Mouse (Mus musculus): ENCODE results near the gene Asphd2. TPM values are rescaled to one million over a fixed set of nuclear protein-coding genes. Genes with fewer than 3 reads are reported as not detected.

The Asphd2 gene
- polyA plus RNA-seq, 1 experiment: 0.67 TPM

DNA sequence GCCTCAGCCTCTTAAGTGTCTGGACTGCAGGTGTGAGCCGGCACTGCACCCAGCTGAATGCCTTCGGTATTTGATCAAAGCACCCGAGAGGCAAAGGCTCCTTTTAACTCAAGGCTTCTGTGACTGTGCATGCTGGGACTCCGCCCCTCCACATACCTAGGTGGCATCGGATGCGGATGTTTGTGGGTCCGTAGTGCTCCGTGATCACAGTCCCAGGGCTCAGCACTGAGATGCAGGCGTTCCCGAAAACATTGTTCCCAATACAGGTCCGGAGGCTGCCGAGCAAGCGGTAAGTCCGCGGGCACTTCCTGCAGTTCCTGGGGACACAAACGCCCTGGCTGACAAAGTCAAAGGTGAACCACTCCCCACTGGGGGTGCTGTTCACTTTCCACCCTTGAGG is 3.7 kb downstream of the Asphd2 start:
- no peak overlapping the region for H3K4me3 ChIP-seq
- H3ac ChIP-seq (ENCODE audit: control insufficient read depth, insufficient read length): no peak overlapping the region
- peaks cover 13% of the 10 kb centered on the region for H3K27me3 ChIP-seq (ENCODE audit: control insufficient read depth, insufficient read depth, insufficient read length)
- no peak overlapping the region for H3K4me2 ChIP-seq (ENCODE audit: low read depth)
- no peaks in the 10 kb centered on the region for H3K79me2 ChIP-seq (ENCODE audit: control insufficient read depth, insufficient read depth)
- TF ChIP-seq SRF (IDR thresholded peaks at IDR 0.05; ENCODE audit: control insufficient read depth, insufficient read length, low read depth): no peak
- no peaks in the 10 kb centered on the region for H3K36me3 ChIP-seq (ENCODE audit: control insufficient read depth, insufficient read depth)

DNA sequence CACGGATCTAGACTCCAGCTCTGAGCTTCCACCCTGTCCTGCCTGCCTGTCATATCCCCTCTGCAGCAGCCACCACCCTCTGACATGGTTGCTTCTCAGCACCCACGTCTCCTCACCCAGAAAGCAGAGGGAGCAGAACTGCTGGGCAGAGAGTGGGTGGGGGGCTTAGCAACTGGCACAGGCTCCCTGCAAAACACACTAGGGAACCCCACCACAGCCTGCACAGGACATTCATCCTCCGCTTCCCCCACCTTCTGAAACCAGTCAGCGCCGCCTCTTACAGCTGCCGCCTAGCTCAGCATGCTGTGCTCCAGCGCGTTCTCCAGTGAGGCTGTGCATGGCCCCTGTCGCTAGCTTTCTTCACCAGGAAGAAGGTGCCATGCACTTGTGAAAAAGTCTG is 5.3 kb downstream of the Asphd2 start:
- Histone ChIP-seq H3K27me3 (ENCODE audit: control insufficient read depth, insufficient read depth, insufficient read length) (peaks cover 4% of the 10 kb centered on the region), H3K36me3 (ENCODE audit: control insufficient read depth, insufficient read depth) (no peaks in the 10 kb centered on the region), H3K4me3 (no peak overlapping the region), H3K79me2 (ENCODE audit: control insufficient read depth, insufficient read depth) (no peaks in the 10 kb centered on the region), H3ac (ENCODE audit: control insufficient read depth, insufficient read length) (no peak overlapping the region), H3K4me2 (ENCODE audit: low read depth) (no peak overlapping the region)
- TF ChIP-seq TCF12 (IDR thresholded peaks at IDR 0.05; ENCODE audit: insufficient read depth, poor library complexity, severe bottlenecking) (no peak), SRF (IDR thresholded peaks at IDR 0.05; ENCODE audit: control insufficient read depth, insufficient read length, low read depth) (no peak), POLR2AphosphoS2 (IDR thresholded peaks at IDR 0.05; ENCODE audit: insufficient read length, low read depth) (no peak), REST (IDR thresholded peaks at IDR 0.05; ENCODE audit: insufficient read depth, insufficient read length) (no peak), MAX (IDR thresholded peaks at IDR 0.05; ENCODE audit: low read depth) (no peak), E2F4 (IDR thresholded peaks at IDR 0.05; ENCODE audit: insufficient read depth) (no peak), CEBPB (IDR thresholded peaks at IDR 0.05; ENCODE audit: insufficient read depth, poor library complexity, severe bottlenecking) (no peak), TCF3 (IDR thresholded peaks at IDR 0.05; ENCODE audit: insufficient read length, low read depth) (no peak)

DNA sequence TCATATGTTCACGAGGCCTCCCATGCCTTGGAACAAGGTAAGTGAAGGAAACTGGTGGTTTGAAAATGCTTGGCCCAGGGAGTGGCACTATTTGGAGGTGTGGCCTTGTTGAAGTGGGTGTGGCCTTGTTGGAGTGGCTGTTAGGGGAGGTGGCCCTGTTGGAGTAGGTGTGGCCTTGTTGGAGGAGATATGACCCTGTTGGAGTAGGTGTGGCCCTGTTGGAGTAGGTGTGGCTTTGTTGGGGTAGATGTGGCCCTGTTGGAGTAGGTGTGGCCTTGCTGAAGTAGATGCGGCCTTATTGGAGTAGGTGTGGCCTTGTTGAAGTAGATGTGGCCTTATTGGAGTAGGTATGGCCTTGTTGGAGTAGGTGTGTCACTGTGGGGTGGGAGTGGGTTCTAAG is 8.7 kb downstream of the Asphd2 start:
- Histone ChIP-seq H3K4me3 (no peak overlapping the region), H3K79me2 (ENCODE audit: control insufficient read depth, insufficient read depth) (no peaks in the 10 kb centered on the region), H3ac (ENCODE audit: control insufficient read depth, insufficient read length) (no peak overlapping the region), H3K36me3 (ENCODE audit: control insufficient read depth, insufficient read depth) (no peaks in the 10 kb centered on the region), H3K4me2 (ENCODE audit: low read depth) (no peak overlapping the region), H3K27me3 (ENCODE audit: control insufficient read depth, insufficient read depth, insufficient read length) (no peaks in the 10 kb centered on the region)
- TF ChIP-seq POLR2AphosphoS2 (IDR thresholded peaks at IDR 0.05; ENCODE audit: insufficient read length, low read depth) (no peak), MAX (IDR thresholded peaks at IDR 0.05; ENCODE audit: low read depth) (no peak), CEBPB (IDR thresholded peaks at IDR 0.05; ENCODE audit: insufficient read depth, poor library complexity, severe bottlenecking) (no peak), TCF3 (IDR thresholded peaks at IDR 0.05; ENCODE audit: insufficient read length, low read depth) (no peak), POLR2A (IDR thresholded peaks at IDR 0.05; ENCODE audit: insufficient read length, low read depth) (no peak), MYOG (IDR thresholded peaks at IDR 0.05; ENCODE audit: control insufficient read depth in 1 of 3, insufficient read depth in 1 of 3, insufficient read length in 2 of 3, low read depth in 2 of 3) (no peak), USF1 (IDR thresholded peaks at IDR 0.05; ENCODE audit: low read depth) (no peak)

DNA sequence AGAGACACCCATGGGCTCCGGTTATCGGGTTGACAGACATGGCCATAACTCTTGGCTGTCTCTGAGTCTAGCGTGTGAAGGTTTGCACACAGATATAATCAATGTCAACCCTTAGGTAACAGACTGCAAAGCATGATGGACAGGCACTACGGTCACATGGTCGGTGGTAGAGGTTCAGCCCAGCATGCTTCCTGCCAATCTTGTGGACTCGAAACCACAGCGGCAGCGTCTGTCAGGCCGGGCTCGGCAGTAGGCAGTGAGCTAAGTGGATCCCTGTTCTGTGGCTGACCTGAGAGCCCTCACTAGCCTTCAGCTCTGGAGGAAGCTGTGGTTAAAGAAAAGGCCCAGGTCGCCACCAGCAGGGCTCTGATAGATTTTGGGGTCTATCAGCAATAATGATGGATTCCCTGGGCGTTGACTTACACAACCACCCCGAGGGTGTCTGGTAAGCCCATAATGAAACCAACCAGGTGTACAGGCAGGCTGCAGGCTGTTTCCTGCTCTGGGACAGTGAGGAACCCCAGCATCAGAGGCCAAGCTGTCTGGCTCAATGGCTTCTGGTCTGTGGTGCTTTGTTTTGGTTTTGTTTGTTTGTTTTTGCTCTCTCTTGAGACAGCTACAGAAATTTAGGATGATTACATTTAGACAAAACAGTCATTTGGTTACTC is 9.7 kb downstream of the Asphd2 start:
- TF ChIP-seq SRF (IDR thresholded peaks at IDR 0.05; ENCODE audit: control insufficient read depth, insufficient read length, low read depth) (no peak), MAX (IDR thresholded peaks at IDR 0.05; ENCODE audit: low read depth) (no peak), TCF3 (IDR thresholded peaks at IDR 0.05; ENCODE audit: insufficient read length, low read depth) (no peak), POLR2AphosphoS2 (IDR thresholded peaks at IDR 0.05; ENCODE audit: insufficient read length, low read depth) (no peak), TCF12 (IDR thresholded peaks at IDR 0.05; ENCODE audit: insufficient read depth, poor library complexity, severe bottlenecking) (no peak), USF1 (IDR thresholded peaks at IDR 0.05; ENCODE audit: low read depth) (no peak), MYOG (IDR thresholded peaks at IDR 0.05; ENCODE audit: control insufficient read depth in 1 of 3, insufficient read depth in 1 of 3, insufficient read length in 2 of 3, low read depth in 2 of 3) (no peak), REST (IDR thresholded peaks at IDR 0.05; ENCODE audit: insufficient read depth, insufficient read length) (no peak)

DNA sequence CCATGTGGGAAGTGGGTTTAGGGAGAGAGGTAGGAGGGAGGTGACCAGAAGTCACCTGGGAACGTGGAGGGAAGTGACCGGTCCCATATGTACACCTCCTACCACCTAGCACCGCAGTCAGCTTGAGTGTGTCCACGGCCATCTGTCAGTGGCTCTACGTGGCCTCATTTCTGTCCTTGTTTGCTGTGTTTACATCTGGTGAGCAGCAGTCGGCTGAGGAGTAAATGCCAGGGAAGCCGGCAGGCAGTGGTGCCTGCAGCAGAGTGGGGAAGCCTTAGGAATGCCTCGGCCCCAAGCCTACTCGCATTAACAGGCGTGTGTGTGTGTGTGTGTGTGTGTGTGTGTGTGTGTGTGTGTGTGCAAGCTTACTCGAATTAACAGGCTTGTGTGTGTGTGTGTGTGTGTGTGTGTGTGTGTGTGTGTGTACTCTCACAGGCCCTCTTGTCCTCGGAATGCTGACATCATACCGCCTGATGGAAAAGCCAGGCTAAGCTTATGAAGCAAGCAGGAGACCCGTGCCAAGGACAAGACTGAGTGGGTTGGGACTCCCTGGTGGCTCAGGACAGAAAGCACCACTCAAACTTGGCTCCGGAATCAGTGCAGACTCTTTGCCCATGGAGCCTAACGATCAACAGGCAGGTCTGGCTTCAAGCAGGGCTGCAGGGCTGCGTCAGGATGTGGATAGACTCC is 11.9 kb downstream of the Asphd2 start:
- Histone ChIP-seq H3K36me3 (ENCODE audit: control insufficient read depth, insufficient read depth) (peaks cover 3% of the 10 kb centered on the region), H3K4me3 (no peak overlapping the region), H3K4me2 (ENCODE audit: low read depth) (no peak overlapping the region), H3K79me2 (ENCODE audit: control insufficient read depth, insufficient read depth) (no peaks in the 10 kb centered on the region), H3ac (ENCODE audit: control insufficient read depth, insufficient read length) (no peak overlapping the region), H3K27me3 (ENCODE audit: control insufficient read depth, insufficient read depth, insufficient read length) (no peaks in the 10 kb centered on the region)
- TF ChIP-seq REST (IDR thresholded peaks at IDR 0.05; ENCODE audit: insufficient read depth, insufficient read length): no peak
- TF ChIP-seq TCF12 (IDR thresholded peaks at IDR 0.05; ENCODE audit: insufficient read depth, poor library complexity, severe bottlenecking): no peak
- TF ChIP-seq USF1 (IDR thresholded peaks at IDR 0.05; ENCODE audit: low read depth): no peak
- no peak for TF ChIP-seq POLR2AphosphoS2 (IDR thresholded peaks at IDR 0.05; ENCODE audit: insufficient read length, low read depth)

More for the DNA sequence above, 9.7 kb downstream of the Asphd2 start:
- no peaks in the 10 kb centered on the region for H3K79me2 ChIP-seq (ENCODE audit: control insufficient read depth, insufficient read depth)
- no peak overlapping the region for H3ac ChIP-seq (ENCODE audit: control insufficient read depth, insufficient read length)
- no peak overlapping the region for H3K4me3 ChIP-seq
- H3K4me2 ChIP-seq (ENCODE audit: low read depth): no peak overlapping the region
- H3K27me3 ChIP-seq (ENCODE audit: control insufficient read depth, insufficient read depth, insufficient read length): no peaks in the 10 kb centered on the region
- no peaks in the 10 kb centered on the region for H3K36me3 ChIP-seq (ENCODE audit: control insufficient read depth, insufficient read depth)
